Mouse (Mus musculus) heart, embryonic 11.5 days (tissue): ENCODE results near the gene Bpifb9a. TPM values are rescaled to one million over a fixed set of nuclear protein-coding genes. Genes with fewer than 3 reads are reported as not detected.
"Not testable (repeated sequence)": the region's sequence is repeated elsewhere in the genome, so short reads cannot be mapped to it uniquely, and the experiment has no call there.

Source experiments
- ATAC-seq: fragments of 200-750 bp; cut with Nextera tagmentation; replicated peaks from 2 replicates; pipeline ENCODE4 v1.8.0; 2017; ENCODE audit warnings: moderate library complexity; ENCODE audit not compliant: insufficient number of reproducible peaks, low FRiP score, low TSS enrichment
- H3K27ac ChIP-seq: fragments of 300-500 bp; sonication (generic); 2 replicates; pipeline ENCODE4 v1.5.1; 2014; ENCODE audit warnings: mild to moderate bottlenecking, low read depth, low read length
- H3K27me3 ChIP-seq: fragments of 300-500 bp; sonication (generic); 2 replicates; pipeline ENCODE4 v1.6.1; 2014; ENCODE audit warnings: mild to moderate bottlenecking, low read length, mixed read lengths; ENCODE audit not compliant: control insufficient read depth, insufficient read depth
- H3K36me3 ChIP-seq: fragments of 300-500 bp; sonication (generic); 2 replicates; pipeline ENCODE4 v1.6.1; 2014; ENCODE audit warnings: mild to moderate bottlenecking, low read length, moderate library complexity, mixed read lengths; ENCODE audit not compliant: control insufficient read depth, insufficient read depth
- H3K4me1 ChIP-seq: fragments of 300-500 bp; sonication (generic); 2 replicates; pipeline ENCODE4 v1.6.1; 2014; ENCODE audit warnings: low read length; ENCODE audit not compliant: control insufficient read depth, insufficient read depth
- H3K4me2 ChIP-seq: fragments of 300-500 bp; sonication (generic); 2 replicates; pipeline ENCODE4 v1.6.1; 2014; ENCODE audit warnings: mild to moderate bottlenecking, moderate library complexity
- H3K4me3 ChIP-seq: fragments of 300-500 bp; sonication (generic); 2 replicates; pipeline ENCODE4 v1.5.1; 2014; ENCODE audit warnings: low read depth, low read length
- H3K9ac ChIP-seq: fragments of 300-500 bp; sonication (generic); 2 replicates; pipeline ENCODE4 v1.6.1; 2014; ENCODE audit warnings: mild to moderate bottlenecking, low read depth, low read length, moderate library complexity
- H3K9me3 ChIP-seq: fragments of 300-500 bp; sonication (generic); replicated peaks from 2 replicates; pipeline ENCODE4 v1.6.1; 2016; ENCODE audit warnings: low read length; ENCODE audit not compliant: control insufficient read depth
- WGBS: fragments of 180-500 bp; shearing (Covaris S2); extraction: QIAGEN DNeasy Blood & Tissue Kit; methylation state at CpG from one replicate; pipeline ENCODE4 v1.1.7; 2014; ENCODE audit not compliant: insufficient replicate concordance; 5-methylcytosine and 5-hydroxymethylcytosine counted together
- polyA plus RNA-seq: library from polyadenylated mRNA; unstranded; fragments of >200 nt; fragmentation: Nextera tagmentation; extraction: Ambion mirVana; gene quantifications from 2 replicates; pipeline ENCODE4 v1.2.1, GENCODE M21; 2014

Gene Bpifb9a
- polyA plus RNA-seq, 1 experiment from 2014 or later: not detected

DNA sequence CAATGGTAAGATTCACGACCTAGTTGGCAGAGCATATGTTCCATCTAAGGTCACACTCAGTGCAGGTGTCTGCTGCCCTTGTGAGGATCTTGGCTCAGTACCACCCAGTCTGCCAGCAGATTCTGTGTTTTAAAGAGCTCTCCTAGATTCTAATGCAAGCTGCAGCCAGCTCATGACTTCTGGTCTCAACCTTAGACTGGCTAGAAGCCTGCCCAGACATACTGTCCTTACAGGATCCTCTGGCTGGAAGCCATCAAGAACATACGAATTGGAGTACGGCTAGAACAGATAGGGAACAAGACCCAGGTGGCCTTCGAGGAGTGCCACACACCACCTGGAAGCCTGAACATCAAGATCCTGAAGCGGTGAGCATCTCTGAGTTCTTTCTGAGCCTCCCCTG lies 29.8 kb upstream of the Bpifb9a start:
- Histone ChIP-seq H3K4me3 (no peak overlapping the region), H3K27ac (no peak overlapping the region), H3K4me2 (no peak overlapping the region), H3K9ac (no peak overlapping the region), H3K36me3 (no peaks in the 10 kb centered on the region), H3K4me1 (peaks cover 14% of the 10 kb centered on the region), H3K27me3 (no peaks in the 10 kb centered on the region), H3K9me3 (no peaks in the 10 kb centered on the region)
- 78% methylated on average over 5 of the region's 5 CpGs for WGBS
- no peak for ATAC-seq

DNA sequence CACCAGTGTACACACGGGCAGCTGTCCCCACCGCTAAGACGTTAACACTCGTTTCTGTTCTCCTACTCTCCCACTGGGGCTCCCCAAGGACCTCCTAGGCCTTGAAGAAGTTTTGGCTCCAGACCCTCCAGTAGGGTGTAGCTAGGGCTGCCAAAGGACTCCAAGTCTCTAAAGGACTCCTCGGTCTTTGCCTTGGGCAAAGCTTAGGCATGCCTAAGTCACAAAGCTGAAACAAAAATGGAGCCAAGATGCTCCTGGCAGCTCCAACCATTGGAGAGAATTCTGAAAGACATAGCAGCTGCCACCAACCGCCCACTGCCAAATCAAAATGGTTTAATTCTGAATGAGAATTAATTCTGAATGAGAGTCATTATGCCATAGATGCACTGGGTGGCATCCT lies 24.2 kb upstream of the Bpifb9a start:
- 88% methylated on average over 6 of the region's 6 CpGs for WGBS
- H3K9me3 ChIP-seq: no peaks in the 10 kb centered on the region
- H3K27ac ChIP-seq: no peak overlapping the region
- H3K36me3 ChIP-seq: no peaks in the 10 kb centered on the region
- no peaks in the 10 kb centered on the region for H3K27me3 ChIP-seq
- no peak overlapping the region for H3K4me2 ChIP-seq
- H3K4me3 ChIP-seq: no peak overlapping the region
- H3K4me1 ChIP-seq: no peaks in the 10 kb centered on the region
- no peak for ATAC-seq
- no peak overlapping the region for H3K9ac ChIP-seq

DNA sequence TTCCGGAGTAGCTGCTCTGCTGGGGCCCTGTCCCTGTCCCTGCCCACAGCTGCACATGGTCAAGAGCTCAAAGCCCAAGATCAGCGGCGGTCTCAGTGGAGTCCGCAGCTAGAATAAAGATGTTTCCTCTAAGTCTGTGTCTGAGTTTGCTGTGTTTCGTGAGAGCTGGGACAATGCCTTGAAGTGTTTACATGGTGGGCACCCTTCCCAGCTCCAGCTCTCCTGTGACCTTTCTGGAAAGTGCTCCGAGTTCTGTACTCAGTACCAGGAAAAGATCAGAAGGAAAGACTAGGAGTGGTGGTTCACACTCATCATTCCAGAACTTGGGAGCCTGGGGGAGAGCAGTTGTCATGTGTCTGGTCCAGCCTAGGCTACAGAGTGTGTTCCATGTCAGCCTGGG lies 16.9 kb upstream of the Bpifb9a start:
- no peak for ATAC-seq
- WGBS: 75% methylated on average over 6 of the region's 6 CpGs
- no peak overlapping the region for H3K9ac ChIP-seq
- H3K36me3 ChIP-seq: no peaks in the 10 kb centered on the region
- no peaks in the 10 kb centered on the region for H3K27me3 ChIP-seq
- H3K9me3 ChIP-seq: no peaks in the 10 kb centered on the region
- H3K4me3 ChIP-seq: no peak overlapping the region
- no peak overlapping the region for H3K27ac ChIP-seq
- H3K4me2 ChIP-seq: no peak overlapping the region
- H3K4me1 ChIP-seq: no peaks in the 10 kb centered on the region

DNA sequence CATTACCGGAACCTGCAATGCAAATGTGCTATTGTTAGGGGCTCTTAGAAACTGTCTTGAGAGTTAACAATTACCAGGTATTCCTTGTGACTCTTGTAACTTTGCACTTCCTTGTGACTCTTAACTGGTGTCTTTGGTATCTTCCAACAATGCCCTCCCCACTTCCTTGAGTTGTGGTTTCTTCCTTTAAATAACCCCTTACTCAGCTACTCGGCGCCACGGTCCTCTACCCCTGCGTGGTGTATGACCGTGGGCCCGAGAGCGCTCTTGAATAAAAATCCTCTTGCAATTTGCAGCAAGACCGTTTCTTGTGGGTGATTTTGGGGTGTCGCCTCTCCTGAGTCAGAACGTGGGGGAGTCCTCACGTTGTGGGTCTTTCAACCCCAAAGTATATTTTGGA lies 14.9 kb upstream of the Bpifb9a start:
- H3K27me3 ChIP-seq, H3K4me1 ChIP-seq, H3K4me3 ChIP-seq, H3K9me3 ChIP-seq, H3K36me3 ChIP-seq, H3K27ac ChIP-seq, H3K4me2 ChIP-seq, ATAC-seq, H3K9ac ChIP-seq: not testable (repeated sequence)
- 88% methylated on average over 11 of the region's 12 CpGs for WGBS

DNA sequence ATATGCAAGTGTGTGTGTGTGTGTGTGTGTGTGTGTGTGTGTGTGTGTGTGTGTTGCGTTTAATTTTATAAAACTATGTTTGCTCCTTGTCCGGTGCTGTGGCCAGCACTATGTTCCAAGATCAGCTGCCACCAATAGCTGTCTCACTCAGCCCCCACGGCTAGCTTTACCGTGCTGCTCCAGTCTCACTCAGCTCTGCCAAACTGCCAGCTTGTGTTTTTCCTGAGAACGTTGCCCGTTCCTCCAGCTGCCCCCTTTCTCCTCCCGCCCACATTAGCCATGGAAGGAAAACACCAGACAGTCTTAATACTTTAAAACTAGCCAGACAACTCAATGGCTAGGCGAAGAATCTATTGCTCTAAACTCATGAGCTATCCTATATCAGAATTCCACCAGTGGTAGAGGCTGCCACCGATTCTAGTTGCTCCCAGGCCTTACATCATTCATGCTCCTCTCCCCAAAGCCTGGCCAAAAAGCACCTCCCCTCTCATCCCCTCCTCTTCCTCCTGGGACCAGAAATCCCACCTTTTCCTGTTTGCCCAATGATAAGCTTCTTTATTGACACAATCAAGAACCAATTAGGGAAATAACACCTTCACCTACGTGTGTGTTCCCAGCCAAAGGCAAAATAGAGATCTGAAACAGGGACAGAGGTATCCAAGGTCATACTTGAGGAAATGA lies 14.2 kb upstream of the Bpifb9a start:
- H3K27ac ChIP-seq: no peak overlapping the region
- ATAC-seq: no peak
- H3K27me3 ChIP-seq: no peaks in the 10 kb centered on the region
- H3K4me2 ChIP-seq: no peak overlapping the region
- H3K4me3 ChIP-seq: no peak overlapping the region
- H3K4me1 ChIP-seq: no peaks in the 10 kb centered on the region
- WGBS: 81% methylated on average over 10 of the region's 10 CpGs
- H3K36me3 ChIP-seq: no peaks in the 10 kb centered on the region
- no peaks in the 10 kb centered on the region for H3K9me3 ChIP-seq
- no peak overlapping the region for H3K9ac ChIP-seq

DNA sequence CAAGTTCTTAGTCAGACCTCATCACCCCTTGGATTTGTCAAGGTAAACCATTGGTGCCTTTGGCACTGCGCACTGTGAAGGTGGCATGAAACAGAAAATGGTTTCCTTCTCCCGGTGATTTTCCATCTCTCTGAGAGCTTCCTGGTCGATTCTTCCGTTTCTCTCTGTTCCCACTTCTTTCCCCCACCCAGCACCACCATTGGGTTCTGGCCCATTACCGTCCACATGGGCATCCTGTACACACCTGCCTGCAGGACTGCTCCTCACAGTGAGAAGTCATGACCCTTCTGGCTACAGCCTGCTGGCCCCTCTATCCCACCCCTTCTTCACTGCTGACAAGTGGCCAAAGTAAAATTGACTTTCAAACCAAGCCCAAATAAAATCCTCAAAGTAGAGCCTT lies 12.3 kb upstream of the Bpifb9a start:
- no peaks in the 10 kb centered on the region for H3K9me3 ChIP-seq
- no peaks in the 10 kb centered on the region for H3K4me1 ChIP-seq
- WGBS: 78% methylated on average over 5 of the region's 5 CpGs
- ATAC-seq: no peak
- no peak overlapping the region for H3K4me2 ChIP-seq
- no peaks in the 10 kb centered on the region for H3K27me3 ChIP-seq
- H3K4me3 ChIP-seq: no peak overlapping the region
- no peaks in the 10 kb centered on the region for H3K36me3 ChIP-seq
- H3K27ac ChIP-seq: no peak overlapping the region
- H3K9ac ChIP-seq: no peak overlapping the region

DNA sequence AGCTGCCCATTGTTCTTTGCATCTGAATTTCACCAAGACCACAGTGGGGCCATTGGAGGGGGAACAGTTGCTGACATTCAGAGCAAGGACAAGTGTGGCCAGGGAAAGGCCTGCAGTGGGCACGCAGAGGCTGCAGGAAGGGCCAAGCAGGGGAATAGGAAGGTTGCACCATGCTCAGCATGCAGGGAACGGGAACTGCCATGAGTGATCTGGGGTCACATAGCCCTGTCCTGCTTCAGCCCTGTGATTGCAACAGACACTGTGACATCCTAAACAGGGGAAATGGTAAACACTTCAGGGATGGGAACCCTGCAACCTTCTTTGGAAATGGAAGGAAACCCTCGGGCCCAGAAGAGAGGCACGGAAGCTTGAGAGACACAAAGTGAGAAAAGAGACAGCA lies 2.4 kb upstream of the Bpifb9a start:
- H3K9ac ChIP-seq, H3K4me3 ChIP-seq, ATAC-seq, H3K9me3 ChIP-seq, H3K4me2 ChIP-seq, H3K27me3 ChIP-seq, H3K36me3 ChIP-seq, H3K4me1 ChIP-seq, H3K27ac ChIP-seq: not testable (repeated sequence)
- 85% methylated on average over 2 of the region's 4 CpGs for WGBS

DNA sequence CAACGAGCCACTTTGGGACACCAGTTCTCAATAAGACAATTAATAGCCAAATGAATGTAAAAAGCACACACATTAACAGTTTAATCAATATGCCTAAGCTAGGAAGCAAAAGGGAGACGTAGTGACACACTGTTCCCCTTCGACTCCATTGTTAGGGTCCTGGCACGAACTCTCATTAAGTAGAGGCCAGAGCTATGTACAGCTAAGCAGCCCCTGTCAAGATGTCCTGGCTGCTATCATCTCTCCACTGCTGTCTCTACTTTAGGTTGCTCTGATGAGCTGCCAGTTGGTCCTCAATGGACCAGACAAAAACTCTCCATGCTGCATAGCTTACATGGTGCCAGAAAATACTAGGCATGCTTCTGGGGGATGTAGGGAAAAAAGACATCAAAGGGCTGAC lies 1.9 kb upstream of the Bpifb9a start:
- Histone ChIP-seq H3K36me3 (no peaks in the 10 kb centered on the region), H3K9me3 (no peaks in the 10 kb centered on the region), H3K4me3 (no peak overlapping the region), H3K27ac (no peak overlapping the region), H3K4me2 (no peak overlapping the region), H3K4me1 (no peaks in the 10 kb centered on the region), H3K9ac (no peak overlapping the region), H3K27me3 (no peaks in the 10 kb centered on the region)
- ATAC-seq: no peak
- WGBS: 66% methylated on average over 4 of the region's 4 CpGs

DNA sequence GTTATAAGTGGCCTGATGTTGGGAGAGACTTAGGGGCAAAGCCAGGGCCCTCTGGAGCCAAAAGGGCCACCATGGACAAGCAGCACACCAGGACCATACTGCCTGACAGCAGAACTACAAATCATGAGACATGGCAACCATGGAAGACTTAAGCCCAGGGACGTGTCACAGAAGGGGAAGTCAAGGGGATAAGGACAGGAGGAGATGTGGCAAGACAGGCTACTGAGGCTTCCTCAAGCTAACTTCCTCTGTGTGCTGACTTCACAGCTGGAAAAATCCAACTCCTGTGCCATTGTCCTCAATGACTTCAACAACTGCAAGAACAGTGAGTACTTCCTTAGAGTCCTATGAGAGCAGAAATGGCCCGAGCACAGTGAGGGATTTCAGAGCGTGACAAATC lies 6.7 kb downstream of the Bpifb9a start:
- H3K27me3 ChIP-seq, H3K4me3 ChIP-seq, H3K9me3 ChIP-seq, H3K4me2 ChIP-seq, H3K36me3 ChIP-seq, H3K9ac ChIP-seq, H3K27ac ChIP-seq, H3K4me1 ChIP-seq, ATAC-seq: not testable (repeated sequence)
- WGBS: 72% methylated on average over 3 of the region's 3 CpGs
